Mouse (Mus musculus): ENCODE measurements around the gene Chst14. TPM values are rescaled to one million over a fixed set of nuclear protein-coding genes. Genes with fewer than 3 reads are reported as not detected.

Chst14 gene
- total RNA-seq (2021), result 1 to 10 TPM; 2.5 to 3.0 TPM
- long read RNA-seq, experiment 1, partial matches to known transcripts, result 0 of 2 reads
- long read RNA-seq, experiment 1, other reads (novel, unspliced or antisense), result 0 of 2 reads
- long read RNA-seq, experiment 2, transcript Chst14-201 (1 exons, 2,090 nt), result major isoform, 5 of 5 reads
- long read RNA-seq, experiment 2, partial matches to known transcripts, result 0 of 5 reads
- long read RNA-seq, experiment 2, other reads (novel, unspliced or antisense), result 0 of 5 reads

DNA sequence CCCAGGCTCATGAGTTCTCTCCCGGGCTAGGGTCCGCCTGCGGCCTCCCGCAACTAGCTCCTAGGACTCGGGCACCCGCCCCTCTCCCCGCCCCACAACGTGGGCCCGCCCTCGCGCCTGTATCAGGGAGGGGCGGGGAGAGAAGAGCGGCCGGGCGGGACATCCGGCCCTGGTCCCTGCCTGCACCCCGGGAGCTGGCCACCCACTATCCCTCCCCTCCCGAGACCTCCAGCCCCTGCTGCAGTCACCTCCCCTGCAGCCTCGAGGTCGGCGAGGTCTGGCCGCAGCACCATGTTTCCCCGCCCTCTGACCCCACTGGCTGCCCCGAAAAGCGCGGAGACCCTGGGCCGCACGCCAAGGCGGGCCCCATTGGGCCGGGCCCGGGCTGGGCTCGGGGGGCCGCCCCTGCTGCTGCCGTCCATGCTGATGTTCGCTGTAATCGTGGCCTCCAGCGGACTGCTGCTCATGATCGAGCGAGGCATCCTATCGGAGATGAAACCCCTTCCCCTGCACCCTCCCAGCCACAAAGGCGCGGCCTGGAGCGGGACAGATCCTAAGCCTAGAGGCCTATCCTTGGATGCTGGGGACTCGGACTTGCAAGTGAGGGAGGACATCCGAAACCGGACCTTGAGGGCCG lies at the start of gene Chst14:
TSS of gene Chst14 (plus strand) at position 136 of the 637 bp plus-strand sequence.
- TF ChIP-seq CTCF (conservative IDR thresholded peaks at IDR 0.05), result no peak
- Histone ChIP-seq H3K4me3 (peak within 1 kb of the TSS; percentile 63), H3K27ac (peak within 1 kb of the TSS; percentile 74)
- DNase-seq (ENCODE audit: low spot score in 2 of 2), result peak; percentile 29 to 45

DNA sequence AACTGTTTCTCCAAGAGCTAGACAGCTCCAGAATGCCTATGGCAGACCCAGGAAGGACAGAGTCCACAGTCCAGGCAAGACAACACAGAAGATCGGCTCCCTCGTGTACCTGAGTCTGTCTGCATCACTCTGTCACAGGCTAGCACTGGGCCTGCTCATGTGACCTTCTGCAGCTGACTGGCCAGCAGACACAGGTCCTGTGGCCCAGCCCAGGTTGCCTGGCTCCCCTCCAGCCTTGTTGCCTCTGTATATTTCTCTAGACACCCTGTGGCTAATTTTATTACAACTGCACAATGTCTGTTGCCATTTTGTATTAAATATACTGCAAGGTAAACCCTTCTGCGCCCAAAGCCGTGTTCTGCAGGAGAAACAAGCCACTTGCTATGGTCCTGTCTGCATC lies 45.3 kb upstream of the Chst14 start:
- TF ChIP-seq CTCF (conservative IDR thresholded peaks at IDR 0.05), result no peak
- H3K27ac ChIP-seq, result no peak overlapping the region
- no peak for DNase-seq (ENCODE audit: low spot score in 2 of 2)
- no peak overlapping the region for H3K4me3 ChIP-seq

DNA sequence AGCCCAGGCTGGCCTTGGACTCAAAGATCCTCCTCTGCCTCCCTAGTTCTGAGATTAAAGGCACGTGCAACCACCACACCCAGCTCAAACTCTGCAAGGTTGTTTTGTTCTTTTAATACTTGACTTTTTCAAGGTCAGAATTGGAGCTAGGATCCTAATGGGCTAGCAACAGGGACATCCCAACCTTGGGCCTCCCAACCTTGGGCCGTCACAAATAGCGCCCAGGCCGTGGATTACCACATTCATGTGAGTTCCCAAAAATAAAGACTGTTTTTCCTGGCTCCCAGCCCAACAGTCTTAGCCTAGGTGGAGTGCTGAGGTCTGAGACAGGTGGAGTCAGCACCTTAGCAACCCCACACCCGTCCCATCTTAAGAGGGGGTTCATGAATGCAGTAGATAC lies 44.3 kb upstream of the Chst14 start:
- no peak for DNase-seq (ENCODE audit: low spot score in 2 of 2)
- no peak overlapping the region for H3K27ac ChIP-seq
- TF ChIP-seq CTCF (conservative IDR thresholded peaks at IDR 0.05), result no peak
- H3K4me3 ChIP-seq, result no peak overlapping the region

DNA sequence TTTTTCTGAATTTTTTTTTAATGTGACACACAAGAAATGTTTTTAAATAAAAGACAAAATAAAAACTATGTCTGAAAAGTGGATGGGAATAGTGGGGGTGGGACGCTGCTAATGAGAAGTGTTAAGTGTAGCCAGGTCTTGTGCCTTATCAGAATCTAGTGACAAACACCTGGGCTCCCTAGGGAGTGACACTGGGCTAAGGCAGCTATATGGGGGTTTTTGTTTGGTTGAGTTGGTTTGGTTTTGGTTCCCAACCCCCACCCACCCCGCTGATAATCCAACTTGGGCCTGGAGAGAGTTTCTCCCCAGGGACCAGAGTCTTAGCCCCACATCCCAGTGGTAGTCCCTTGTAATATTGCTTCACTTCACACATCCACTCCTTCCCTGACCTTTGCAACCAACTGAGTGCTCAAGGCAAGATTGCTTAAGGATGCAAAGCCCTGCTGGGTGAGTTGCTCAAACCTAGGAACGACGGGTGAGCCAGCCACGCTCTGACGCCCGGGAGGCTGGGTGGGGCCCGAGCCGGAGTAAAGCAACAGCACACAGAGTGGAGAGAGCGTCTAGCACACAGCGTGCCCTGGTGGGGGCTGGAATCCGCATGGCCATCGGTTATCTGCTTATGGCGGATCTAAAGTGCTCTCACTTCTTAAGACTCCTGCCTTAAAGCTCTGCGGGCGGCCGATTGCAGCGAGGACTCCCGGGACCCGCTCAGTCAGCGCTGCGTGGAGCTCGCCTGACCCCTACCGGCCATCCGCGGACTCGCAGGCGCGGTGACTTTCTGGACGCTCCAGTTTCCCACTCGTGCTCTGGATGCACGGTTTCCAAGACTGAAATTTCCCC lies 43.2 kb upstream of the Chst14 start:
- DNase-seq (ENCODE audit: low spot score in 2 of 2), result peak; percentile 81 to 95
- H3K4me3 ChIP-seq, result peak overlapping the region; percentile 61
- TF ChIP-seq CTCF (conservative IDR thresholded peaks at IDR 0.05), result peak; percentile 100
- peak overlapping the region; percentile 46; the same call in 1 of the 2 replicates for H3K27ac ChIP-seq

DNA sequence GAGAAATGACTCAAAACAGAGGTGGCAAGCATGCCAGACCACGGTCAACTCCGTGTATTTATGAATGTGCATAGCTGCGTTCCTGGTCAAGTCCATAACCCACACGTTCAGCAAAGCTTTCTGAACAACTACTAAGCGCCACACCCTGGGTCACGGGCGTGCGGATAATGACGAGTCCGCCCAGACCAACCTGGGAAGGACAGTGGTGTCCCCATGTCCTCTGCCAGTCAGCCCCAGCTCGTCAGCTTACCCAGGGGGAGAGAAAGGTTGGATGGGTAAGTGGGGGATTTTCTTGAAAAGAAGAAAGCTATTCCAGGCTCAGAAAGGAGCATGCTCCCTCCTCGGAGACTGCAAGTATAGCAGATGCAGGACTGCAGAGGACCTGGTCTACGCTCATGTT lies 38.9 kb upstream of the Chst14 start:
- no peak for TF ChIP-seq CTCF (conservative IDR thresholded peaks at IDR 0.05)
- no peak overlapping the region for H3K4me3 ChIP-seq
- no peak overlapping the region for H3K27ac ChIP-seq
- DNase-seq (ENCODE audit: low spot score in 2 of 2), result no peak

DNA sequence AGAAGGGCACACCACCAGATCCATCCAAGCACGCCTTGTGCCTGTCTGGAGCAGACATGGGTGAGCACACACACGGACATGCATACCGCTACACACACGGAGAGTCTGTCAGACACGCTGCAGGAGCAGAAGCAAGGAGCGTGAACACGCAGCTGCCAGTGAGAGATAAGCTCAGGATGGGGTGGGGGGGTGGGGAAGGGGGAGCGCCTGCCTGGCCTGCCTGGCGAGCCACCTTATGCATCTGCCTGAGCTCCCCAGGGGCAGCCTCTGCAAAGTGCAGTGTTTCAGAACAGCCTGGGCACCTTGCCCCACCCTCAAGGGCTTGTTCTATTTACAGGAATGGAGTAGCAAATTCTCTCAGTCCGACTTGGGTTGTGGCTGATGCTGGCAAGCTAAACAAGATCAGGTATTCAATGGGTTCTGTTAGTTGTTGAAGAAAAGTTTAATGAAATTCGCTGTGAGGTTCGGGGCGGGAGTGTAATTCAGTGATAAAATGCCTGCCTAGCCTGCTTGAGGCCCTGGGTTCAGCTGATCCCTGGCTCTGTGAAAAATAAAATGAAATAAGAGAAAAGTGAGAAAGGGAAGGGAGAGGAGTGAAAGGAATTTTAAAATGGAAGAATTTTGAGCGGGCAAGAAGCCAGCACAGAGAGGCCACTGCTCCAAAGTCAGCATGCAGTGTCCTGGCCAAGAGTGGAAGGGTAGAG lies 38.3 kb upstream of the Chst14 start:
- DNase-seq (ENCODE audit: low spot score in 2 of 2), result no peak
- TF ChIP-seq CTCF (conservative IDR thresholded peaks at IDR 0.05), result no peak
- H3K27ac ChIP-seq, result no peak overlapping the region
- H3K4me3 ChIP-seq, result no peak overlapping the region

DNA sequence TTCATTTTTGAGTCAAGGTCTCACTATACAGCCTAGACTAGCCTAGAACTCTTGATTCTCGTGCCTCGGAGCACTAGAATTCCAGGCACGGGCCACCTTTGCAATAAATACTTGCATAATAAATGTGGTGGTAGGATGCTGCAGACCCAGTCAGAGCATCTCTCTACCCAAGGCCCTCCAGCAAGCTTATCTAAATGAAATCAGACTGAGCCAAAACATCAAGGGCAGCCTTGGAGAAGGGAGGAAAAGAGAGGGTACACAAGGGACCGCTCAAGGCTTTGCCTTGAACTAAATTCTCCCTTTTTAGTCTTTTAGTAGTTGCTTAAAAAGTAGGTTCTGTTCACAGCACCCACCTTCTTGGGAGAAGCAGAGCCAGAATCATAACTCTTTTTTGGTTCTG lies 35.1 kb upstream of the Chst14 start:
- DNase-seq (ENCODE audit: low spot score in 2 of 2), result no peak

DNA sequence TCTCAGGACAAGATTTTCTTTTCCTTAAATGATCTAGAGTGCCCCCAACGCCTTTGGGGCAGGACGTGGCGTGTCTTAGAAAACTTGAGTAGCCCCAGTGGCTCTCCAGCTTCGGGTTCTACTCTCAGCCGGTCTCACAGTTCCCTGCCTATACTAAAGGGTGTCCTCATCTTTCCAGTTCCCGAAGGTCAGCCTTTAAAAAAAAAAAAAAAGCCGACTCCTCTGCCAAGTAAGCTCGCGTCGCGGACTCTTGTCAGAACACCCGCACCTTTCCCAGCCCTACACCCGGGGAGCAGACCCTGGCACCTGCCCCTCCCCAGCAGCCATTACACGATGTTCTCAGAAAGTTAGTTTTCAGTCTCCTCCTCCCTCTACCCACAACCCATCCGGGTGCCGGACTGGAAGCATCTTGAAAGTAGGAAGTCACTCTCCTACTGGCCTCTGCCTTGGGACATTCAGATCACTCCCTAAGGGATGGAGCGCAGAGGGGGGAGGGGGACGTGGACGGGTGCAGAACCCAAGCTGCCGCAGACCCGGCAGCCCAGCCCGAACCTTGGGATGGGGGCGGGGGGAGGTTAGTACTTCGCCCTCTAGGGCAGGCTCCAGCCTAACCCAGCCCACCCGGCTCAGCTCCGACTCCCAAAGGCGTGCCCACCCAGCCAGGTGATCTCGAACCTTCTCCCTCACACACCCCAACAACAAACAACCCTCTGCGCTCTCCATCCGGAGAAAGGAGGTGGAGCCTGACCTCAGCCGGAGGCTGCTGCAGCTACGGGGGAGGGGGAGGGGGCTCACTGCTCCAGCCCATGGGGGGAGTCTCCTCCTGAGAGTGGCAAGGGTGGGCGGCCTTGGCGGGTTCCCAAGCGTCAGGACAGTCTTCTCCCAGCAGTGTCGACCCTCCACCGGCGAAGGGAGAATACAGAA lies 30.0 kb upstream of the Chst14 start:
- no peak for DNase-seq (ENCODE audit: low spot score in 2 of 2)
- Histone ChIP-seq H3K27ac (peak overlapping the region; percentile 79), H3K4me3 (peak overlapping the region; percentile 57)
- no peak for TF ChIP-seq CTCF (conservative IDR thresholded peaks at IDR 0.05)

More for the DNA sequence above, 35.1 kb upstream of the Chst14 start:
- Histone ChIP-seq H3K4me3 (no peak overlapping the region), H3K27ac (no peak overlapping the region)
- TF ChIP-seq CTCF (conservative IDR thresholded peaks at IDR 0.05), result no peak

DNA sequence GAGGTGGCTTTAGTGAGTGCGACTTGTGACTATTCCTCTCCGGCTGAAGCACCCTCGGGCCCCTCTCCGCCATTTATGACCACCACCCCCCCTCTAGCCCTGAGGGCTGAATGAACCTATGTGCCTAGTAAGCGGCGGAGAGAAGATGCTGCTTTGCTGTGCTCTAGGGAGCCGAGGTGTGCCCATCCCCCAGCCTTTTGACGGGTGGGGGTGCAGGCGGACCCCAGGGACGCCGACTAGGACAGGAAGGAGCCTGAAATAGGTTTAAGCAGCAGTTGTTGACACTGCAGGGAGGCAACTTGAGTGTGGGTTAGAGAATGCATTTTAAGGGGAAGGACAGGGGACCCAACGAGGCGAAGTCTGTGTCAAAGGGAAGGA lies 29.4 kb upstream of the Chst14 start:
- Histone ChIP-seq H3K4me3 (peak overlapping the region; percentile 57), H3K27ac (peak overlapping the region; percentile 79)
- no peak for TF ChIP-seq CTCF (conservative IDR thresholded peaks at IDR 0.05)
- DNase-seq (ENCODE audit: low spot score in 2 of 2), result no peak

DNA sequence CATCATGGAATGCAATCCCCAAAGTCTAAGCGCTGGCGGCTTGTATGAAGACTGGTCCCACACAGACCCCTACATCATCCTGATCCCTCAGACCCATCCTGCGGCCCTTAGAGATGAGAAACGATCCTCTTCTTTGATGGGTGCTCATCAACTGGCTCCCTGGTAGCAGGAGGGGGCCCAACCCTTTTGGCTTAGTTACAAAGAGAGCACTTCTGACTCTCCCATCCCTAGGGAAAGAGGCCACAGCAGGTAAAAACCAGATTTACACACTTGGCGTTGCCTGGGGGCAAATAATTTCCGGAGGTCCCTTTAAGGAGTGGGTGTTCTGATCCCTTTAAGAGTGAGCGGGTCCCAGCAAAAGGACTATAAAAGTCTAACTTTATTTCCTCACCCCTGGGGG lies 28.9 kb upstream of the Chst14 start:
- peak overlapping the region; percentile 79; the same call in 1 of the 2 replicates for H3K27ac ChIP-seq
- TF ChIP-seq CTCF (conservative IDR thresholded peaks at IDR 0.05), result no peak
- DNase-seq (ENCODE audit: low spot score in 2 of 2), result no peak
- H3K4me3 ChIP-seq, result peak overlapping the region; percentile 57

DNA sequence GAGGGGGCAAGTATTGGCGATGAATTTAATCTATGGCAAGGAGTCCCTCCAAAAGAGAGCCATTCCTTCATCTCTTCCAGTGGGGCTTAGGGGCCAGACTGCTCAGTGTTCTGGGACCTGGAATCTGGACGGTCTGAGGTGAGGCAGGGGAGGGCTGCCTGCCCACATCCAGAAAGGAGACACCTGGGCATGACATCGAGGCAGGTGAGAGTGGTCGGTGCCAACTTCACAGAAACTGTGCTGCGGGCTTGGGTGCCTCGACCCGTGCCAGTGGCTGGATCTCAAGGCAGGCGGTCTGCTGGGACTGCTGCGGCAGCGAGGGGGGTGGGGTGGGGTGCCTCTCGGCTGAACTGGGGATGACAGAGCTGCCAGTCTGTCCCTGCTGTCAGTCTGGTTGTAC lies 28.5 kb upstream of the Chst14 start:
- no peak overlapping the region for H3K4me3 ChIP-seq
- no peak for DNase-seq (ENCODE audit: low spot score in 2 of 2)
- TF ChIP-seq CTCF (conservative IDR thresholded peaks at IDR 0.05), result no peak
- H3K27ac ChIP-seq, result no peak overlapping the region

DNA sequence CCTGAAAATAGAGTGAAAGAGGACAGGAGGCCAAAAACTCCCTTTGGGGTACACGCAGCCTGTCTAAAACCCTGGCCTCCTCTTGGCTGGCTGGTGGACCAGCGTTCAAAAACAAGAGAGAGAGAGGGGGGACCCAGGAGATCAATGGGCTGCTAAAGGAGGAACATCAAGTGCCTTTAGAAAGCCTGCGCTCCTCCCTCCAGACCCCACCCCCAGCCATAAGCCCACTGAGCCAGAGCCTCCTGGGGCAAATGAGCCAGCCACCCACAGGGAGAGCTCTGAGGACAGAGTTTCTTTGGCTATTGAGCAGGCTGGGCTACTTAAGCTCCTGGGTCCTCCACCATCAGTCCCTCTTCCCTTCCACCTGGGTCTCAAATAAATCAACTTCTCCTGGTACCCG lies 27.5 kb upstream of the Chst14 start:
- H3K4me3 ChIP-seq, result no peak overlapping the region
- TF ChIP-seq CTCF (conservative IDR thresholded peaks at IDR 0.05), result no peak
- DNase-seq (ENCODE audit: low spot score in 2 of 2), result no peak
- H3K27ac ChIP-seq, result no peak overlapping the region

Measured in layer of hippocampus, adult 2 months (tissue).